Mouse (Mus musculus) adrenal gland, adult 2 months (tissue): ENCODE results near the gene Zbtb9. TPM values are rescaled to one million over a fixed set of nuclear protein-coding genes. Genes with fewer than 3 reads are reported as not detected.
"Not testable (repeated sequence)": the region's sequence is repeated elsewhere in the genome, so short reads cannot be mapped to it uniquely, and the experiment has no call there.

Experiments used
- DNase-seq: peaks from one replicate; pipeline ENCODE4 v3.0.0; 2021
- long read RNA-seq: library from polyadenylated mRNA; stranded (forward); transcript quantifications from one replicate; pipeline ENCODE4 v2.0.0, GENCODE M21; 2021
- polyA plus RNA-seq: library from polyadenylated mRNA; depleted of rRNA; stranded (reverse); fragments of >200 nt; gene quantifications from 2 replicates; pipeline ENCODE4 v1.2.3, GENCODE M21; 2012; rRNA removed
- total RNA-seq, 2 experiments: library from RNA; stranded (reverse); gene quantifications; 2 replicates each; pipeline ENCODE4 v1.2.3; 2021

Zbtb9 gene
- total RNA-seq, result 1 to 10 TPM; 4.6 to 8.7 TPM
- 6.9 and 7.1 TPM in 2 replicates for polyA plus RNA-seq
- long read RNA-seq, partial matches to known transcripts, result 0 of 6 reads
- long read RNA-seq, other reads (novel, unspliced or antisense), result 5 of 6 reads

- peak; percentile 98 for DNase-seq
Measured at GRCm38 (mm10) chr17:26972703-26973574, at the start of gene Zbtb9. Gene Zbtb9, plus strand, starts transcription at chr17:26973167.

- DNase-seq, result not testable (repeated sequence)
Measured at GRCm38 (mm10) chr17:26925414-26925813, 47.6 kb upstream of the Zbtb9 start.

- peak; percentile 61 for DNase-seq
Measured at GRCm38 (mm10) chr17:26931795-26932194, 41.2 kb upstream of the Zbtb9 start.

GRCm38 (mm10) chr17:26932839-26933398 is 40.0 kb upstream of the Zbtb9 start, which contains the start of gene Phf1:
Gene Phf1, plus strand, starts transcription at chr17:26933052.
- peak; percentile 98 for DNase-seq

- DNase-seq, result no peak
Measured at GRCm38 (mm10) chr17:26933419-26933818, 39.5 kb upstream of the Zbtb9 start.

- DNase-seq, result no peak
Measured at GRCm38 (mm10) chr17:26933885-26934827, 38.8 kb upstream of the Zbtb9 start.

- no peak for DNase-seq
Measured at GRCm38 (mm10) chr17:26935027-26935426, 37.9 kb upstream of the Zbtb9 start.

- no peak for DNase-seq
Measured at GRCm38 (mm10) chr17:26936453-26936852, 36.5 kb upstream of the Zbtb9 start.

GRCm38 (mm10) chr17:26936921-26937695 is 35.9 kb upstream of the Zbtb9 start:
- no peak for DNase-seq

GRCm38 (mm10) chr17:26937883-26938695 is 34.9 kb upstream of the Zbtb9 start:
- DNase-seq, result peak; percentile 13

- no peak for DNase-seq
Measured at GRCm38 (mm10) chr17:26938731-26939130, 34.2 kb upstream of the Zbtb9 start.

- DNase-seq, result peak; percentile 100
Measured at GRCm38 (mm10) chr17:26939178-26939972, 33.6 kb upstream of the Zbtb9 start, which contains the start of gene Cuta. Gene Cuta, minus strand, starts transcription at chr17:26939569.

GRCm38 (mm10) chr17:26939973-26940300 is 33.0 kb upstream of the Zbtb9 start:
- no peak for DNase-seq

GRCm38 (mm10) chr17:26941031-26941789 is 31.8 kb upstream of the Zbtb9 start, which contains the start of gene Syngap1:
Gene Syngap1, plus strand, starts transcription at chr17:26941253.
- DNase-seq, result peak; percentile 49

- no peak for DNase-seq
Measured at GRCm38 (mm10) chr17:26941841-26942570, 31.0 kb upstream of the Zbtb9 start.

- DNase-seq, result no peak
Measured at GRCm38 (mm10) chr17:26945824-26946495, 27.0 kb upstream of the Zbtb9 start.

GRCm38 (mm10) chr17:26946567-26946966 is 26.4 kb upstream of the Zbtb9 start:
- DNase-seq, result peak; percentile 93
